Comparison of ENCODE assay signal across 8 mouse cellular contexts in genomic region chr3:37313371-37313770, GRCm38 (mm10). TPM values are rescaled to one million over a fixed set of nuclear protein-coding genes. Genes with fewer than 3 reads are reported as not detected.
DNase-seq lines count a peak whose midpoint lies in the region; ATAC-seq and TF ChIP-seq lines count a peak whose summit lies in the region.

No protein-coding gene starts in this region.

- ATAC-seq in forebrain, postnatal 0 days: no peak

- TF ChIP-seq CTCF in forebrain, postnatal 0 days (IDR thresholded peaks at IDR 0.05; ENCODE audit: low read depth): no peak

- 25% methylated on average over 1 of the region's 1 CpGs for WGBS in forebrain, postnatal 0 days
- WGBS in limb, embryonic 10.5 days: 60% methylated on average over 1 of the region's 1 CpGs

- no peak overlapping the region for H3K9ac ChIP-seq in forebrain, postnatal 0 days

- no peaks in the 10 kb centered on the region for H3K27me3 ChIP-seq in forebrain, postnatal 0 days (ENCODE audit: insufficient read depth, low read length)
- no peaks in the 10 kb centered on the region for H3K27me3 ChIP-seq in limb, embryonic 10.5 days (ENCODE audit: low read depth, poor library complexity, severe bottlenecking)

- H3K4me1 ChIP-seq in forebrain, postnatal 0 days (ENCODE audit: insufficient read depth): no peaks in the 10 kb centered on the region
- H3K4me1 ChIP-seq in limb, embryonic 10.5 days: peaks cover 13% of the 10 kb centered on the region

- no peaks in the 10 kb centered on the region for H3K9me3 ChIP-seq in forebrain, postnatal 0 days (ENCODE audit: low read length)
- H3K9me3 ChIP-seq in limb, embryonic 10.5 days (replicated peaks): no peaks in the 10 kb centered on the region

- H3K36me3 ChIP-seq in forebrain, postnatal 0 days (ENCODE audit: insufficient read depth): no peaks in the 10 kb centered on the region
- H3K36me3 ChIP-seq in limb, embryonic 10.5 days: peaks cover 8% of the 10 kb centered on the region; the same call in 1 of the 2 replicates

- H3K4me3 ChIP-seq in forebrain, postnatal 0 days (ENCODE audit: low read depth, low read length): no peak overlapping the region
- H3K4me3 ChIP-seq in limb, embryonic 10.5 days: peak overlapping the region; percentile 95

- DNase-seq in kidney, adult 9 months: peak; percentile 19
- no peak for DNase-seq in kidney, postnatal 36 days
- DNase-seq in 416B (ENCODE audit: low read depth) (peak; percentile 94), NIH3T3 (ENCODE audit: low read depth) (peak; percentile 63)
- DNase-seq in forebrain, postnatal 0 days: no peak
- DNase-seq in limb, embryonic 10.5 days (ENCODE audit: low spot score): no peak
- peak; percentile 72 for DNase-seq in naive thymus-derived CD4-positive, alpha-beta T cell, adult 2 months (ENCODE audit: low read depth)
- no peak for DNase-seq in layer of hippocampus, adult 9-10 months (ENCODE audit: low spot score)

- H3K4me2 ChIP-seq in forebrain, postnatal 0 days (ENCODE audit: low read depth): peak overlapping the region; percentile 61

- H3K27ac ChIP-seq in forebrain, postnatal 0 days (ENCODE audit: low read depth, low read length): no peak overlapping the region
- peak overlapping the region; percentile 99; the same call in 1 of the 2 replicates for H3K27ac ChIP-seq in limb, embryonic 10.5 days

RNA-seq across cellular contexts. Expression of gene Cetn4, which starts 0.9 kb away (rescaled TPM):
- 1.8 and 5.0 TPM in 2 replicates for total RNA-seq in forebrain, postnatal 0 days (2014; rRNA removed)
- 3.9 and 4.1 TPM in 2 replicates for polyA plus RNA-seq in forebrain, postnatal 0 days (2015; fragmentation: Nextera tagmentation; extraction: Ambion mirVana)
- polyA plus RNA-seq in limb, embryonic 10.5 days (2016; fragmentation: Nextera tagmentation; extraction: Ambion mirVana): 1.6 and 3.2 TPM in 2 replicates

RNA-seq across cellular contexts. Expression of gene Bbs12, which starts 1.0 kb away (rescaled TPM):
- 6.4 TPM in 2 replicates for total RNA-seq in forebrain, postnatal 0 days (2014; rRNA removed)
- polyA plus RNA-seq in forebrain, postnatal 0 days (2015; fragmentation: Nextera tagmentation; extraction: Ambion mirVana): 3.5 and 3.8 TPM in 2 replicates
- 9.4 and 9.6 TPM in 2 replicates for polyA plus RNA-seq in limb, embryonic 10.5 days (2016; fragmentation: Nextera tagmentation; extraction: Ambion mirVana)

RNA-seq across cellular contexts. Expression of gene Fgf2, which starts 34.8 kb away (rescaled TPM):
- 1.2 and 1.5 TPM in 2 replicates for total RNA-seq in forebrain, postnatal 0 days (2014; rRNA removed)
- 0.25 and 0.70 TPM in 2 replicates for polyA plus RNA-seq in forebrain, postnatal 0 days (2015; fragmentation: Nextera tagmentation; extraction: Ambion mirVana)
- polyA plus RNA-seq in limb, embryonic 10.5 days (2016; fragmentation: Nextera tagmentation; extraction: Ambion mirVana): 0.64 and 0.98 TPM in 2 replicates

Comparison
In these comparisons a context has a peak if more than half of its experiments do, and no peak if none do; other contexts are left out.
1. DNase-seq: peak in kidney, adult 9 months (single experiment), 416B (single experiment), NIH3T3 (single experiment) and naive thymus-derived CD4-positive, alpha-beta T cell, adult 2 months (single experiment); none in kidney, postnatal 36 days (0 of 2), forebrain, postnatal 0 days (single experiment), limb, embryonic 10.5 days (single experiment) and layer of hippocampus, adult 9-10 months (single experiment).